Mouse (Mus musculus) urinary bladder, postnatal 36 days (tissue): ENCODE measurements at regions not wholly inside any gene's neighbourhood (a gene's known extent, or its start where the extent isn't known, plus 50 kb on each side); places are given as distances from the start of the nearest gene placed in this dataset.

Experiments
- DNase-seq, 2 experiments: peaks; one replicate each; pipeline ENCODE4 v3.0.0; 2022; ENCODE audit warnings: low spot score in 2 of 2, mixed read lengths in 1 of 2

DNA sequence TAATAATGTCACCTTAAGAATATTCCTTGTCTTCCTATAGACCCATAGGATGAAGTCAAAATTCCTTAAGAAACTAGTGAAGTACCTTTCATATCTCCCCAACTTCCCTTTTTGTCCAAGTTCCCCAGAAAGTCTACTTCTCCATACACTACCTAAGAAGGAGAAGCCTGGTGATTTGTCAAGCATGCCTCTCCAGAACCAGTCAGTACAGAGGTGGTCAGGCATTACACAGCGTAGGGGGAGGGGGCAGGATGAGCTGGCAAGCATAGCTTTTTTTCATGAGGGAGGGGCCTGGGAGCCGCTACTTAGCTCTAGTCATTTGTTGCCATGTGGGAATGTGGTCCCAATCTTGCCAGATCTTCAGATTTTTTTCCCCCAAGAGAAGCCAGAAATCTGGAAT, 54.0 kb upstream of the Satb2 start:
- no peak for DNase-seq

DNA sequence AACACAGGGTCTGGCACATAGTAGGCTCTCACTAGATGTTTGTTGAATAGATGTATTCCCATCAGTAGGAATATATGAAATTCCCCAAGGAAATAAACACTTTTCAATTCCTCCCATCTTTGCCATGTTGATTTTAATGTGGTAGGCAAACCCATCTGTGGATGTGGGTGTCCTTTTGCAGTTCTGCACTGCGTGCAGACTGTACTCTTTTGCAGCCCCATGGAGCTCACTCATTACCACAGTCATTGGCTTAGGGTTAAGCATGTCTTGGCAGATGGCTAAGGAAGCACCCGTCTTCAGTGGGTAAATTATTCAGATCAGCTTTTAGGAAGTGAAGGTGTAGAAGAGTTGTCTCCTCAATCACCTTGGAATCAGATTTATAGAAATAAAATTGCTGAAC, 54.8 kb upstream of the Satb2 start:
- no peak for DNase-seq

DNA sequence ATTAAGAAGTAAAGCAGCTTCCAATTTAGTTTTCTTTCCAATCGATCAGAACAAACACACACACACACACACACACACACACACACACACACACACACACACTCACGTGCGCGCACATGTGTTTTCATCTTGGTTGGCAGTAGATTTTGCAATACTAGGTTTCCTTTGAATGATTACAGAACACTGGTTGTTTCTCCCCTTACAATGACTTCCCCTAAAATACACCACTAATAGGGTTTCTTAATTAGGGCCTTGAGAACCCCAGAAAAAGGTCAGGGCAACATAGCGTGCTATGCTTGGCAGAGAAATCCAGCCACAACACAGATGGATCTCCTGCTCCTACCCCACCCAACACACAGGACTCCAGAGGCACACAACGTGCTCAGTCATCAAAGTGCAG, 56.0 kb upstream of the Satb2 start:
- DNase-seq = no peak

DNA sequence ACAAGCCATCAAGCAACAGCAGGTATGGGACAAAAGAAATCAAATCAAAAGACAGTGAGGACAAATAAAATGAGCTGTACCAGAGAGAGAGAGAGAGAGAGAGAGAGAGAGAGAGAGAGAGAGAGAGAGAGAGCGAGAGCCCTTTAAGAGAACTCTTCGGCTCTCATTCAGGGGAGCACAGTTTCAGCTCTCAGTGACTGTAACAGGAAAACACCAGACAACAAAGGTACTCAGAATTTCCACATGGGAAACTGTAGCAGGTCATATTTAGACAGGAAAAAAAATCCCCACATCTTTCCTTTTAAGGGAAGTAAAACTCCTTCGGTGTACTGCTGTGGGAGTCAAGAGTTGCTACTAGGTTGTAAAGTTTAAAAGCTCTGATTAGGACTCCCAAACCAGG, 57.9 kb upstream of the Satb2 start:
- DNase-seq = no peak

DNA sequence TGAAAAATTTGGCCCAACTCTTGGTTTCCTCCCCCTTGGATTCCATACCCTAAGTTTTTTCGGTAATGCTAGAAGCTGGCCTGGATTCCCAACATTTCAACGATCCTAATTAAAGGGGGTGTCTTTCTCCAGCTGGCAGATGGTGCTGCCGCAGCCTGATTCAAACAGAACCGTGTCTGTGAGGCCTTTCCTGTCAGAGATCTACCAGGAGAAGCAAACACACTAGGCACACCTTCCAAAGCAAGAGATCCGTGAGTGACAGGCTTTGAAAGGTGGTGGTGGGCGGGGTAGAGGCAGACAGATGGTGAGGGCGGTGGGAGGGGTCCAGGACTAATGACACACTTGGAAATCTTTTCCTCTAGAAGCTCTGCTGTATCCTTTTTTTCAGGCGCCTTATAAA, 61.8 kb upstream of the Satb2 start:
- DNase-seq = no peak

DNA sequence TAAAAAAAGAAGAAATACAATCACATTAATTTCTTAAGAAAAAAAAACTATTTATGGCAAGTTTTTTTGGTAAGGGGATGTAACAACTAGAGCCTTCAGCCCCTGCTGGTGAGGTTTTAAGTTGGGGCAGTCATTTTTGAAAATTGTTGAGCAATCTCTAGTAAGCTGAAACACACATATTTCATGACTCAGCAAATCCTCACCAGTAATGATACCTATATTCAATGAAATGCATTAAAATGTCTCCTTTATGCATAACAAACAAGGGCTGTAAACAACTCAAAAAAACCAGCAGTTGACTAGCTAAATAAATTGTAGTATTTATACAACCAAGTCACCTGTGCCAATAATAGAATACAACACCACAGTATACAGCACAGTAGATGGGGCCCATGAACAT, 63.1 kb upstream of the Satb2 start:
- no peak for DNase-seq

DNA sequence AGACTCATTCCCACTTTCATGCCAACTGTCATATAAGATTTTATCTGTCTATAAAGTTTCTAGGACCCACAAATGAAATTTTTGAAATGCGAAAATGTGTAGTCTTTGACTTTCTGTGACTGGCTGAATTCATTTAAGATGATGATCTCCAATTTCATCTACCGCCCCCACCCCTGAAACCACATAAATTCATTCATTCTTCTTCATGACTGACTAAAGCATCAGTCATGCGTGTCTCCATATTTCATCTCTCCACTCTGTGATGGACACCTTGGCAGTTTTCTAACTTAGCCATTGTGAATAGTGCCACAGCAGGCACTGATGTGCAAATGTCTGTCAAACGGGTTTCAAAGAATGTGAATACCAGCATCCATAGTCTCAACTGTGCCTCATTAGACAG, 75.4 kb upstream of the Satb2 start:
- DNase-seq = no peak

DNA sequence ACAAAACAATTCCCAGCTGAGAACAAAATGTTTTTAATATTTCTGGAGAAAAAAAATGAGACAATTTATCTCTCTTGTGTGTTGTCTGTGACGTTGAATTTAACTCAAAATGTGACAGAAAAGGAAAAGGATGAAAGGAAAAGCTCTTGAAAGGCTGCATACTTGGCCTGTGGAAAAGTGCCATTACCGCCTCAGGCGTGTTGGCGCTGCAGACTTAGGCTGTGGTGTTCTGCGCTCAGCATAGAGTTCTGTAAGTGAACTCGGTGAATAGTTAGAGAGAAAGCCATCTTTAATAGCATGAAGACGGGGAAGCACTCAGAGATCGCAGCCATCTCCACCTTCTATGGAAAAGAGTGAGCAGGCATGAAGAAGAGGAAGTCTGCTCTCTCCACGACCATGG, 77.5 kb upstream of the Satb2 start:
- DNase-seq = no peak

DNA sequence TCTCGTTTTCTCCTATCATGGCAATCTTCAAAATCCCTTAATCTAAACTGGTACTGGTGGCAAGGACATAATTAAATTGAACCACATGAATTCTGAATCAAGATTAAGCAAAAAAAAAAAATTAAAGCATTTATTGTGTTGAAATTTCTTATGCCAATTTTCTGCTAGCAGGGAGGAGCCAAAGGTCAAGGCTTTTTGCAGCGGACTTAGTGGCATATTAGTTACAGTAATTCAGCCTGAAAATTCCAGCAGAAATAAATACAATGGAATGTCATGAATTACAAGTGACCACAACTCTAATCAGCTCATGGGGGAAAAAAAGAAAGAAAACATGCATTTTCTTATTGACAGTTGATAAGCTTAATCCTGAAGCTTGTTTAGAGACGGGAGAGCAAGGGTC, 80.8 kb upstream of the Satb2 start:
- no peak for DNase-seq

DNA sequence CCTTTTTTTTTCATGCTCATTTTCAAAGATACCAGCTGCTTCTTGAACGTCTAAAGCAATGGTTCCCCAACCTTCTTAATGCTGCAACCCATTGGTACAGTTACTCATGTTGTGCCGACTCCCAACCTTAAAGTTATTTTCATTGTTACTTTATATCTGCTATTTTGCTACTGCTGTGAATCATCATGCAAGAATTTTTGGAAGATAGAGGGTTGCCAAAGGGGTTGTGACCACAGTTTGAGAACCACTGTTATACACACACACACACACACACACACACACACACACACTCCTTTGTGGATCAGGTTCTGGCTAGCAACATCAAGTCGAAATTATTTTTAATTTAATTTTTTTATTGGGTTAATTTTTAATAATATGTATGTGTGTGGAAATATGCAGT, 96.8 kb upstream of the Satb2 start:
- DNase-seq = no peak

DNA sequence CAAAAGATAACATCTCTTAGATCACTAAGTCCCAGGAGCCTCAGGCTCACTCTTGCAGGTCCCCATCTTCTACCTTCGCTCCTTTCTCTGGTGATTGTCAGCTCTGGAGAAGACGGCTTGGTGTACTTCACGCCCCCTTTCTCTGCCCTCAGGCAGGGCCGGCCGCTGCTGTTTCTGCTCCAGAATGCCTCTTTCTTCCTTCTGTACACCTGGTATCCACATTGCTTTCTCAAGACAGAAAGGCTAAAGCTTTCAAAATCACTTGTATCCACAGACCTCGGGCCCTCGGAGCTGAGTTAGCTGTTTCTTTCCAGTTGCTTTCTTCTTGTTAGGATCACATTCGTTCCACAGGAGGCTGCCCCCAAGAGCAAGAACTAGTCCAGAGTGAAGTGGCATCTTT, 98.2 kb upstream of the Satb2 start:
- DNase-seq = no peak

DNA sequence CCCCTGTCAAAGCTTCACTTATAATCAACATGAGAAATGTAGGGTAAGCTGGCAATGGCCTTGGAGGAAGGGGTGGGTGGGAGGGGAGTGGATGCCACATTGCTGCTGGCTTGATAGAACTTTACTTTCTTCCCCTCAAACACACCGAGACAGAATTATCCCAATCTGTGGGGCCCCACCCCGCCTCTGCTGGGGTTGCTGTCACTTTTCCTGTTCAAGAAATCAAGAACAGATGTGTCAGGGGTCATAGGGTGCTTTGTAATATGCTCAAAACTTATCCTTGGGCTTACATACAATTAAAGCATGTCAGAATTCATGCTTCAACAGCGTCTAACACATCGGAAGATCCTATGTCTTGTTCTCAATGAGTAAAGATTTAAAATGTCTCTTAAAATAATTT, 101.9 kb upstream of the Satb2 start:
- no peak for DNase-seq

DNA sequence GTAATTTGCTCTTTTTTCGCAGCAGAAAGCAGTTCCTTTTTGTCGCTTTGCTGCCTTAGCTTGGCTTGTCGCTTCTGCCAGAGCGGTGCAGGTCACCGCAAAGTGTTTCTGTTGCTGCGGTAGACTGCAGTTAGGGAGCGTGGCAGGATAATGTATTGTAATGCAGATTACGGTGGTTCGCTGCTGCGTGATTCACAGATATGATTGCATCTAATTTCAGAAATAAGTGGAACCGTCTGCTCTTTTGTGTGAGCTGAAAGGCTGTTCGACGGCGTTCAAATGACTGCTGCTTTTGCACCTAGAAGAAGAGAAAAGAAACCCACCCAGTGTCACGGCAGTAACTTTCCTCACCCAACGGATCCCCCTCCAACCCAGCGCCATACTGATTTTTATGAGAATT, 104.7 kb upstream of the Satb2 start:
- no peak for DNase-seq

DNA sequence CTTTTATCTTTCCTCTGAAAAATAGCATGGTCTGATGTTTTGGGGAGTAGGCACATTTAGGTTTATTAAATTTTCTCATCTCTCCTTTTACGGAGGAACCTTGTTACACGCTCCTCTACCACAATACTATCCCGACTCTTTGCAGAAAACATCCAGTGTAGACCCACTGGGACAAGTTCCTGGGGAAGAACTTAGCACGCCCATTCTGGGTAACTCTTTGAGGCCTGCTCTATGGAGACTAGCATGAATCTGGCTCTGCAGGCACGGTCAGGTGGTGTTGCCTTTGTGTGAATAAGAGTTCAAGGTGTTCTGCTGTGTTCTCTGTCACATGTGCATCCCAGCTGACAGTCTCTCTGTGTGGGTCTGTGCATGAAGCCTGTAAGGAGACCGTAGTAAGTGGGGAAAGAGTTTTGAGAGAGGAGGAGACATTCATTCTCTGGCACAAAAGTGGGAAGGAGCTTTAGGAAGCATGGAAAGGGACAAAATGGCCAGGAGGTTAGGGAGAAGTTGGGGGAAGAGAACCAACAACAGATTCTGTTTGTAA, 105.2 kb upstream of the Satb2 start:
- no peak for DNase-seq

DNA sequence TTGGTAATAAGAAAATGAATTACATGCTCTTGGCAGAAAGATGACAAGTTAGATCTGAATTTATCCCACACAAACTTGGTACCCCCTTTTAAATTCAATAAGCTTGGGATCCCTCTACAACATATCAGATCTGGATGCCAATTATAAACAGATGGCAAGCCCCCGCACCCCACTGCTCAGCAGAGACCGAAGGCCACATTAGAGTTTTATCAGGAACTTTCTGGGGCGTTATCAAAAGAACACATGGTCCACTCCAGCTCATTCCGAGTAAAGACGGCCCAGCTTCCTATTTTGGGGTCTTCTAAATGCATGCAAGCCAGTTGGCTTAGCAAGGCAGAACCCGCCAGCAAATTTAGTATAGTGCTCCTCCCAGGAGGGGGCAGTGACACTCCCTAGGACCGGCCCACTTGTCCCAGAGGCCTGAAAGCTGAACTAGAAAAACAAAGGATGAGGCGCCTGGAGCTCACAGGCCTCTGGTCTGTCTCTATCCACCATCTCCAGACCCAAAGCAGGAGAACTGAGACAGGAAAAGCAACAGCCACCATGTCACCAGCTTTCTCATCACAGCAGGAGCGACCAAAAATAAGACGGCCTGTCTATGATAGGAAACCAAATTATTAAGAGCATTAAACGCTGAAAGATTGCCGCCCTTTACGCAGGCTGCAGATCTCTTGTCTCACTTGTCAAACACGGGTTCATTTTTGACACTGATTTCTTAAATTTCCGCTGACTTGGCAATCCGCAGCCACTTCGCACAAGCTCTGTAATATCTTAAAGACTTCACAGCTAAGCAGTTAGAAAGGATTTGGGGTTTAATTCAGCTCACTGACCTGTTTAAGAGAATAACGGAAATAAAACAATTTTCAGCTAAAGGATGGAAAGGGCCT, 117.2 kb upstream of the Satb2 start:
- DNase-seq = no peak

DNA sequence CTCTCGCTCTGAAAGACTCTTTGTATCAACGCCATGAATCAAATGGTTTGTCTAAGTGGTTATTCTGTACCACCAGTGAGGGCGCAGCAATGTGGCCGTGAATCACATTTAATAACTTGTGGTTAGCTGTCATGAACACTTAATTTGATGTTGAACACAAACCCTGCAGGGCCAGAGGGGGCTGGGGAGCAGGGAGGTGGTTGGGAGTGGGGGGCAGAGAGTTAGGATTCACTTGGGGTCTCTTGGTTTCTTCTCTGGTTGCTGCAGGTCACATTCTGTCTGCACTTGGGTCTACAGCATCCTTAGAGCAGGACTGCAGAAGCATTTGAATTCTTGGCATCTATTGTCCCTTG, 117.8 kb upstream of the Satb2 start:
- DNase-seq = no peak

DNA sequence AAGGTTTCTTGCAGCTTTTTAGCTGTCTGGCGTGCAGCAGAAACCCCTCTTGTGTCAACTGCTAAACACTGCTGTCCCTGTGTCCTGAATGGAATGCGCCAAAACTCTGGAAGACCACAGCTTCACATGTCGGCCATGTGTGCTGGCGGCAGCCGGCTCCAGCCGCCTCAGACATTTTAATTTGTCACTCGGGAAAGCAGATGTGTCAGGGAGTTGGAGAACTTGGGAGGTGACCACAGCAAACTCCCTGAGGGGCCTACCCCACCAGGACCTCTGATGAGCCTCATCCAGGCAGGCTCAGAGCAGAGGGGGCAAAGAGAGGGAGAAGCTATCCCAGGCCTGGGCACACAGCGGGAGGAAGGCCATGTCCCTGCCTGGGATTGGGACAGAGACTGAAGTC, 118.3 kb upstream of the Satb2 start:
- DNase-seq = no peak

DNA sequence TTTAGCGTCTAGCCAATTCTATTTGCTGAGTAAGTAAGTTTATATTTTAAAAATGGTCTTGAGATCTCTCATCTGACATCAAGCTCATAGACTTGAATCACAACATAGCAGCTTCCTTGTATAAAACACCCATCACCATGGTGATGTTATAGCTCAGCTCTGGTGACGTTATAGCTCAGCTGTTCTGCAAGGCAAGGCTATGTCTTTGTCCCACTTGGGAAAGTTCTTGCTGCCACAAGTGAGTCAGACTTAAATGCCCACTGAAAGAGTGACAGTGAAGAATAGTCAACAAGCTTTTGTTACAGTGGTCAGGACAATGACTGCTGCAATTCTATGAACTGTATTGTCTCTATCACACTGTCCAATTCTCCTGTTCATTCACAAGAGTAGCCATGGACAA, 122.2 kb upstream of the Satb2 start:
- no peak for DNase-seq

DNA sequence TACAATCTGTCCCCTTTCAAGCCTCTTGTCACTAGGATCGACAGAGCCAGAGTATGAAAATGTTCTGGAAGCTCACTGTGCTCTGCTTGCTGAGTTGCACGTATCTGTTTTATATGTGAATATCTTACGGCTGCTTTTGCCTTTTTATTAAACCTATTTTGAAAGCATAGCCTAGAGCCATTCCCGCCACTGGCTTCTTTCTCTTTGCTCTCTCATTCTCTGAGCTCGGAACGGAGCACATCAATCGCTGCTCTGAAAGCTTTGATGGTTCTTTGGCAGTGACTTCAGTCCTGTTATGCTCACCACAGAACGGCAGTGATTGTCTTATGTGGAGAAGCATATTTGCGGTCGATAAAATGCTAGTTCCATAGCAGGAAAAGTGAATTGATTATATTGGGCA, 128.9 kb upstream of the Satb2 start:
- DNase-seq = no peak

DNA sequence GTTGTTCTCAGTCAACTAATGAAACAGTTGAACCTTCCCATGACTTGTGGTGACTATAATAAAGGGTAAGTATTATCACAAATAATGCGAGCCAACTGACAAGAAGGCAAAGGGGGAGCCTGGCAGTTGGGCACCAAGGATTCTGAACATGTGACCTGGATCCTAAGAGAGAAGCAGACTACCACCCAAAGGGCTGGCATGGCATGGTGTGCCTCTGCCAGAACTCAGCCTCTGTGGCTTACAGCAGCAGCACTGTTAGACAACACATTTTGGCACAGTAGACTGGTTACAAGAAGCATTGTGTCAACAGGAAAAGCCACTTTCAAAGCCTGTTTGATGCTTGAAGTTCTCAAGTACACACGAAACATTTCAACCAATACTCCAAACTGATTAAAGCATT, 142.2 kb upstream of the Satb2 start:
- no peak for DNase-seq

DNA sequence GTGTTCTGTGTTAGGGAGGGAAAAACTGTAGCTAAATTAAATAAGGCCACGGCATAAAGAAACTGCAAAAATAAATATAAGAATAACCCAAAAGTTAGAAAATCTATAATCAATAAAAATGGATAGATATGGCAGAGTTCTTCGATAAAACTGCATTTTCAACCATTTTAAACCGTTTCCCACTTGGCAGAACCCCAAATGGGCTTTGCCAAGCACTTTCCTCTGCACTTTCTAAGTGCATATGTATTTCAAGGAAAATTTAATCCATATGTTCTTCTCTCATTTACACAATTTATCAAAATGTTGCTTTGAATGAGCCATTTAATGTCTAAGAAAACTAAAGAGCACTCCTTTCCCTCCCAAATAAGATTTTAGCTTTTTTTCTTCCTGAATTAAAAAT, 165.7 kb upstream of the Satb2 start:
- DNase-seq = no peak

DNA sequence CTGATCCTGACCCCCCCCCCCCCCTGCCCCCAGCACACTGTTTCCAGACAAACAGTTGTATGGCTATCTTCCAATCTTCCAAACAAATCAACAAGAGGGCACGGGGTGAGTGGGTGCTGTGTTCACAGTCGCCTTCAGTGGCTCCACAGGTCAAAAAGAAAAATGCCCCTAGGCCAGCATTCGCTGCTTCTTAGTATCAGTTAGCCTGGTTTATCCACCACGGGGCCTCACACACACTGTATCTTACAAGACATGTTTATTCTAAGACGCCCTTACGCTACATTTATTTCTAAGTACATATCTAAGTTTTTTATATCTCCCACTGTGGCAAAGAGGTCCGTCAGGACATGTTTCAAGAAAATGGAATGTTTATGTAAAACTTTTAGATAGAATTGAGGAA, 177.4 kb upstream of the Satb2 start:
- no peak for DNase-seq

DNA sequence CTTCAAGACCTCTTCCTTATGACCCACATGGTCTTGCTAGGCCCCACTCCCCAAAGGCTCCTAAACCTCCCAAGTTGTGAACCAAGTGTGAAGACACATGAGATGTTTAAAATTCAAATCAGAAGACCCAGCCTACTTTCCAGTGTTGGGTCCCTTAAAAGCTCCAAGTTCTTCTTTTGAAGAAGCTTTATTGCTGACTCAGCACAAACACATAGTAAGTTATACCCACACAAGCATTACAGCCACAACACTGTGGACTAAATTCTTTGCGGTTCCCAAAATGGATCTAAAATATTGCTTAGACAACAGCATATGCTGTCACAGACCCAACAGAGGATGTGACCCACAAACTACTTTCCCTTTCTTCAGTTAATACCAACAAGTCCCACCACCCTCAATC, 186.0 kb upstream of the Satb2 start:
- no peak for DNase-seq

DNA sequence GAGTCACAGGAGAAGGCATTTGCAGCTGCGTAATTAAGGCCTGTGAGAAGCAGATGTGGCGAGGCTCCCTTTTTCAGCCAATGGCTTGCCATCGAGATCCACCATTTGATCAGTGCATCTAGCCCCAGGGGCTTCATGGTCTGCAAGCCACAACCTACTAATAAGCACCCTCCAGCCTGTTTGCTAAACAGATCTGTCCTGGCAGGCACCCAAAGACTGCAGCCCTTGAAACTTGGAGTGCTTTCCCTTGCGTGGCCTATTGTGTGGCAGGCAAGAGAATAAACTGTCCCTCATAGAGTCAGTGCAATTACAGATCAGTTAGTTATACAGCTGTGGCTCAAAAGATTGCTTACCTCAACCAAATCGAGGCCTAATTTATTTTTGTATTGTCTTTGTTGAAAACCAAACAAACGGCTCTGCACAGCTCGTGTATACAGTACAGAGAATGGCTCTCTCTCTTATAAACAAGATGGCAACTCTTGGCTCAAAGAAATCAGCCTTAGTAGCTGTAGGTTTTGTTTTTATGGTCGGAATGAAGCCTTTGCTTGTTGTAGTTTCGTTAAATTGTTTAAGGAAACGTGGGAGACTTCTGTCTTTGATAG, 195.9 kb upstream of the Satb2 start:
- no peak for DNase-seq
